Mouse (Mus musculus) forebrain, embryonic 11.5 days (tissue): ENCODE results near the gene Cherp. TPM values are rescaled to one million over a fixed set of nuclear protein-coding genes. Genes with fewer than 3 reads are reported as not detected.
A peak's percentile ranks its signal among the peaks of the same experiment; 100 is the strongest.

Experiments used
- ATAC-seq: fragments of 200-750 bp; cut with Nextera tagmentation; replicated peaks from 2 replicates; pipeline ENCODE4 v1.8.0; 2017; ENCODE audit warnings: moderate TSS enrichment; ENCODE audit not compliant: low FRiP score
- DNase-seq: peaks from one replicate; pipeline ENCODE4 v3.0.0-alpha.2; 2017; ENCODE audit warnings: low spot score
- H3K27ac ChIP-seq: fragments of 300-500 bp; sonication (generic); 2 replicates; pipeline ENCODE4 v1.5.1; 2014; ENCODE audit warnings: low read depth, low read length
- H3K27me3 ChIP-seq: fragments of 300-500 bp; sonication (generic); 2 replicates; pipeline ENCODE4 v1.6.1; 2014; ENCODE audit warnings: mild to moderate bottlenecking, low read length, mixed read lengths; ENCODE audit not compliant: control insufficient read depth, insufficient read depth
- H3K36me3 ChIP-seq: fragments of 300-500 bp; sonication (generic); 2 replicates; pipeline ENCODE4 v1.6.1; 2014; ENCODE audit warnings: mild to moderate bottlenecking, low read length, moderate library complexity, mixed read lengths; ENCODE audit not compliant: control insufficient read depth, insufficient read depth
- H3K4me1 ChIP-seq: fragments of 300-500 bp; sonication (generic); replicated peaks from 2 replicates; pipeline ENCODE4 v1.6.1; 2014; ENCODE audit warnings: low read length, mixed read lengths; ENCODE audit not compliant: control insufficient read depth, insufficient read depth
- H3K4me2 ChIP-seq: fragments of 300-500 bp; sonication (generic); 2 replicates; pipeline ENCODE4 v1.6.1; 2014; ENCODE audit warnings: low read depth, mild to moderate bottlenecking, low read length, moderate library complexity, mixed read lengths; ENCODE audit not compliant: severe bottlenecking
- H3K4me3 ChIP-seq: fragments of 300-500 bp; sonication (generic); 2 replicates; pipeline ENCODE4 v1.5.1; 2014; ENCODE audit warnings: low read depth, low read length
- H3K9ac ChIP-seq: fragments of 300-500 bp; sonication (generic); 2 replicates; pipeline ENCODE4 v1.6.1; 2014; ENCODE audit warnings: low read length
- H3K9me3 ChIP-seq: fragments of 300-500 bp; sonication (generic); 2 replicates; pipeline ENCODE4 v1.6.1; 2016; ENCODE audit warnings: low read length, mixed read lengths; ENCODE audit not compliant: control insufficient read depth
- WGBS: fragments of 180-500 bp; shearing (Covaris S2); extraction: QIAGEN DNeasy Blood & Tissue Kit; methylation state at CpG from one replicate; pipeline ENCODE4 v1.1.7; 2014; 5-methylcytosine and 5-hydroxymethylcytosine counted together
- polyA plus RNA-seq: library from polyadenylated mRNA; unstranded; fragments of >200 nt; fragmentation: Nextera tagmentation; extraction: Ambion mirVana; gene quantifications from 2 replicates; pipeline ENCODE4 v1.2.1, GENCODE M21; 2014

The Cherp gene
- polyA plus RNA-seq, 1 experiment from 2014 or later: 107 TPM

- Histone ChIP-seq H3K27me3 (no peaks in the 10 kb centered on the region), H3K36me3 (no peaks in the 10 kb centered on the region), H3K27ac (no peak overlapping the region), H3K9ac (no peak overlapping the region), H3K4me3 (no peak overlapping the region), H3K4me2 (no peak overlapping the region), H3K9me3 (no peaks in the 10 kb centered on the region), H3K4me1 (no peaks in the 10 kb centered on the region)
- DNase-seq (no peak), ATAC-seq (no peak)
- 97% methylated on average over 1 of the region's 1 CpGs for WGBS
Measured at GRCm38 (mm10) chr8:72500521-72500931, 25.5 kb upstream of the Cherp start.

- Histone ChIP-seq H3K4me1 (no peaks in the 10 kb centered on the region), H3K27ac (no peak overlapping the region), H3K9me3 (no peaks in the 10 kb centered on the region), H3K9ac (no peak overlapping the region), H3K4me3 (no peak overlapping the region), H3K36me3 (peaks cover 2% of the 10 kb centered on the region; the same call in 1 of the 2 replicates), H3K4me2 (no peak overlapping the region), H3K27me3 (no peaks in the 10 kb centered on the region)
- ATAC-seq: no peak
- 89% methylated on average over 2 of the region's 2 CpGs for WGBS
- no peak for DNase-seq
Measured at GRCm38 (mm10) chr8:72499521-72500284, 24.7 kb upstream of the Cherp start.

GRCm38 (mm10) chr8:72498527-72498926, 23.5 kb upstream of the Cherp start:
- no peak for ATAC-seq
- Histone ChIP-seq H3K27ac (no peak overlapping the region), H3K27me3 (no peaks in the 10 kb centered on the region), H3K4me1 (0 out of 2 replicates have a peak, but pooled peaks cover 3% of the 10 kb centered on the region), H3K4me2 (no peak overlapping the region), H3K9me3 (no peaks in the 10 kb centered on the region), H3K9ac (no peak overlapping the region), H3K4me3 (no peak overlapping the region), H3K36me3 (peaks cover 2% of the 10 kb centered on the region; the same call in 1 of the 2 replicates)
- WGBS: 86% methylated on average over 4 of the region's 4 CpGs
- no peak for DNase-seq

GRCm38 (mm10) chr8:72497911-72498310, 22.9 kb upstream of the Cherp start:
- Histone ChIP-seq H3K27ac (no peak overlapping the region), H3K27me3 (no peaks in the 10 kb centered on the region), H3K4me1 (0 out of 2 replicates have a peak, but pooled peaks cover 5% of the 10 kb centered on the region), H3K36me3 (peaks cover 2% of the 10 kb centered on the region; the same call in 1 of the 2 replicates), H3K4me3 (no peak overlapping the region), H3K9ac (no peak overlapping the region), H3K9me3 (no peaks in the 10 kb centered on the region), H3K4me2 (no peak overlapping the region)
- ATAC-seq (no peak), DNase-seq (no peak)
- 78% methylated on average over 1 of the region's 1 CpGs for WGBS

- no peak overlapping the region for H3K27ac ChIP-seq
- no peaks in the 10 kb centered on the region for H3K9me3 ChIP-seq
- H3K36me3 ChIP-seq: peaks cover 2% of the 10 kb centered on the region; the same call in 1 of the 2 replicates
- peaks cover 9% of the 10 kb centered on the region; the same call in 1 of the 2 replicates for H3K4me1 ChIP-seq
- WGBS: 90% methylated on average over 19 of the region's 19 CpGs
- no peak overlapping the region for H3K4me2 ChIP-seq
- H3K27me3 ChIP-seq: no peaks in the 10 kb centered on the region
- ATAC-seq (no peak), DNase-seq (no peak)
- H3K4me3 ChIP-seq: no peak overlapping the region
- no peak overlapping the region for H3K9ac ChIP-seq
Measured at GRCm38 (mm10) chr8:72496217-72496616, 21.2 kb upstream of the Cherp start.

GRCm38 (mm10) chr8:72495411-72496111, 20.5 kb upstream of the Cherp start:
- no peaks in the 10 kb centered on the region for H3K9me3 ChIP-seq
- 89% methylated on average over 23 of the region's 23 CpGs for WGBS
- no peak overlapping the region for H3K27ac ChIP-seq
- no peaks in the 10 kb centered on the region for H3K27me3 ChIP-seq
- no peak overlapping the region for H3K4me3 ChIP-seq
- no peak overlapping the region for H3K4me2 ChIP-seq
- no peak for ATAC-seq
- H3K9ac ChIP-seq: no peak overlapping the region
- no peak for DNase-seq
- peaks cover 9% of the 10 kb centered on the region; the same call in 1 of the 2 replicates for H3K4me1 ChIP-seq
- H3K36me3 ChIP-seq: peaks cover 2% of the 10 kb centered on the region; the same call in 1 of the 2 replicates

- 15% methylated on average over 8 of the region's 8 CpGs for WGBS
- H3K4me1 ChIP-seq: peaks cover 9% of the 10 kb centered on the region; the same call in 1 of the 2 replicates
Measured at GRCm38 (mm10) chr8:72493381-72493780, 18.4 kb upstream of the Cherp start.

GRCm38 (mm10) chr8:72492622-72493081, 17.6 kb upstream of the Cherp start:
- H3K4me2 ChIP-seq: peak overlapping the region; percentile 91
- peak; percentile 100 for DNase-seq
- under 1% methylated on average over 56 of the region's 56 CpGs for WGBS
- H3K9me3 ChIP-seq: no peaks in the 10 kb centered on the region
- H3K4me3 ChIP-seq: peak overlapping the region; percentile 86
- peaks cover 9% of the 10 kb centered on the region; the same call in 1 of the 2 replicates for H3K4me1 ChIP-seq
- H3K36me3 ChIP-seq: peaks cover 2% of the 10 kb centered on the region; the same call in 1 of the 2 replicates
- H3K27ac ChIP-seq: peak overlapping the region; percentile 28; the same call in 1 of the 2 replicates
- peak; percentile 97 for ATAC-seq
- no peaks in the 10 kb centered on the region for H3K27me3 ChIP-seq
- H3K9ac ChIP-seq: peak overlapping the region; percentile 84

More at GRCm38 (mm10) chr8:72493381-72493780, 18.4 kb upstream of the Cherp start:
- DNase-seq (no peak), ATAC-seq (no peak)
- Histone ChIP-seq H3K36me3 (peaks cover 2% of the 10 kb centered on the region; the same call in 1 of the 2 replicates), H3K4me3 (peak overlapping the region; percentile 86), H3K27ac (peak overlapping the region; percentile 28; the same call in 1 of the 2 replicates), H3K9ac (peak overlapping the region; percentile 57), H3K9me3 (no peaks in the 10 kb centered on the region), H3K27me3 (no peaks in the 10 kb centered on the region), H3K4me2 (peak overlapping the region; percentile 73)
